Mouse (Mus musculus) B cell, adult (primary cell): ENCODE measurements around the gene Rhox4b. TPM values are rescaled to one million over a fixed set of nuclear protein-coding genes. Genes with fewer than 3 reads are reported as not detected.

ENCODE experiments used
- total RNA-seq: library from RNA; stranded (reverse); gene quantifications from 4 replicates; pipeline ENCODE4 v1.2.4, GENCODE M21; 2023; ENCODE audit not compliant: inconsistent age

Gene Rhox4b
- total RNA-seq: not detected in 4 replicates

DNA sequence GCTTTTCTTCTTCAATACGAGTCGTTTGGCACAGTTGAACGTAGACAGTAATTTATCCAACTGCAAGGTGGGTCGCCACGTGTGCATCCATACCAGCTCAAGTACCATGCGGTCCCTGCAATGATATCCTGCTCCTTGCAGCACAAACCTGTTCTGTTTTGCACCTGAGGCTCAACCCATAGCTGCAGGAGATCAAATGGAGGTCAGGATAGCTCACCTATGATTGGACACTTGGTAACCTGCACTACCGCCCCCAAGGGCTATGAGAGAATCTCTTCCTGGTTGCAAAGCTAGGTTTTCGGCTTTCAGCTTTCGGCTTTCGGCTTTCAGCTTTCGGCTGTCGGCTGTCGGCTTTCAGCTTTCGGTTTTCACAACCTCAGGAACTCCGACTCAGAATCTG lies at the start of gene Rhox4b:
TSS of gene Rhox4b (plus strand) at position 301 of the 400 bp plus-strand sequence.

DNA sequence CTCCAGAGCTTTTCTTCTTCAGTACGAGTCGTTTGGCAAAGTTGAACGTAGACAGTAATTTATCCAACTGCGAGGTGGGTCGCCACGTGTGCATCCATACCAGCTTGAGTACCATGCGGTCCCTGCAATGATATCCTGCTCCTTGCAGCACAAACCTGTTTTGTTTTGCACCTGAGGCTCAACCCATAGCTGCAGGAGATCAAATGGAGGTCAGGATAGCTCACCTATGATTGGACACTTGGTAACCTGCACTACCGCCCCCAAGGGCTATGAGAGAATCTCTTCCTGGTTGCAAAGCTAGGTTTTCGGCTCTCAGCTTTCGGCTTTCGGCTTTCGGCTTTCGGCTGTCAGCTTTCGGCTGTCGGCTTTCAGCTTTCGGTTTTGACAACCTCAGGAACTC lies 41.7 kb upstream of the Rhox4b start, which contains the start of gene Rhox4a2:
TSS of gene Rhox4a2 (plus strand) at position 301 of the 400 bp plus-strand sequence.

DNA sequence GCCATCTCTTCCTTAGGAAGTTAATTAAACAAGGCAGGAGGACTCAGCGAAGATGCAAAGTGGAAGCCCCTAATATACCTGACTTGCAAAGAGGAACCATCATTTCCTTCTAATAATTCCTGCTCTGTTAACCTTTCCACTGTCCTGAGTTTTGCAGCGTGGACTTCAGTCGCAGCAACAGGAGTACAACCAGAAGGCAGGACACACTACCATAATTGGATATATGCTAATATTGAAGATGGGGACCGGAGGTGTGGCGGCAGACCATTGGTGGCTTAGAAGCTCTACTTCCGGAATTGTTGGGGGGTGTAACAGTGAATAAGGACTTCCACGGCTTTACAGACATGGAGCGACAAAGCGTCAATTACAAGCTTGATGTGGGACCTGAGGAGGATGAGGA lies 20.5 kb upstream of the Rhox4b start, which contains the start of gene Rhox2b:
TSS of gene Rhox2b (plus strand) at position 301 of the 400 bp plus-strand sequence.

DNA sequence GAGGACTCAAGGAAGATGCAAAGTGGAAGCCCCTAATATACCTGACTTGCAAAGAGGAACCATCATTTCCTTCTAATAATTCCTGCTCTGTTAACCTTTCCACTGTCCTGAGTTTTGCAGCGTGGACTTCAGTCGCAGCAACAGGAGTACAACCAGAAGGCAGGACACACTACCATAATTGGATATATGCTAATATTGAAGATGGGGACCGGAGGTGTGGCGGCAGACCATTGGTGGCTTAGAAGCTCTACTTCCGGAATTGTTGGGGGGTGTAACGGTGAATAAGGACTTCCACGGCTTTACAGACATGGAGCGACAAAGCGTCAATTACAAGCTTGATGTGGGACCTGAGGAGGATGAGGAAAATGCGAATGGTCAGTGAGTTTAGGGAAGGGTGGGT lies 21.1 kb downstream of the Rhox4b start, which contains the start of gene Rhox2c:
TSS of gene Rhox2c (plus strand) at position 301 of the 400 bp plus-strand sequence.

DNA sequence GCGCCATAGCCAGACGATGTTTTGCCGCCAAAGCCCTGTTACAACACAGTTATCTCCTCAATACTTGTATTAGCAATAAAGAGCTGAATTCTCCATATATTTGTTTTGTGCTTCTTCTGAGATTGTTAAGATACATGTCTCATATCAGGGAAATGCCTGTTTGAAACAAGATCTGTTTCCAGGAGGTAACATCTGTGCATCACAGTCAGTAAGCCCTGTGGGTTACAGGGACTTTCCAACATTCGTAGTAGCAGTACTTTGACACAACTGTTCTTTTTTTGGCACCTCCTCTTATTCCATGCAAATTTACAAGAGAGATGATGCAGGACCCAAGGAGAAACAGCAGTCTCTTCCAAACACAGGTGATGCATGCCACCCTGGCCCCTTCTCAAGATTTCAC lies 26.0 kb downstream of the Rhox4b start, which contains the start of gene Rhox3c:
TSS of gene Rhox3c (plus strand) at position 301 of the 400 bp plus-strand sequence.

DNA sequence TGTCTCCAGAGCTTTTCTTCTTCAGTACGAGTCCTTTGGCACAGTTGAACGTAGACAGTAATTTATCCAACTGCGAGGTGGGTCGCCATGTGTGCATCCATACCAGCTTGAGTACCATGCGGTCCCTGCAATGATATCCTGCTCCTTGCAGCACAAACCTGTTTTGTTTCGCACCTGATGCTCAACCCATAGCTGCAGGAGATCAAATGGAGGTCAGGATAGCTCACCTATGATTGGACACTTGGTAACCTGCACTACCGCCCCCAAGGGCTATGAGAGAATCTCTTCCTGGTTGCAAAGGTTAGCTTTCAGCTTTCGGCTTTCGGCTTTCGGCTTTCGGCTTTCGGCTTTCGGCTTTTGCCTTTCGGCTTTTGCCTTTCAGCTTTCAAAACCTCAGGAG lies 47.7 kb downstream of the Rhox4b start, which contains the start of gene Rhox4c:
TSS of gene Rhox4c (plus strand) at position 301 of the 400 bp plus-strand sequence.

Other genes starting within 250 kb of the Rhox4b start
- gene Ndufa1, start 241.3 kb upstream of the Rhox4b start, total RNA-seq: 89.5 to 105 TPM (median 95.8 TPM) in 4 replicates
- gene Rnf113a1, start 241.2 kb upstream of the Rhox4b start, total RNA-seq: 1.00 to 1.9 TPM (median 1.2 TPM) in 4 replicates
- gene Gm9, start 221.5 kb upstream of the Rhox4b start, total RNA-seq: not detected in 4 replicates
- not detected in 4 replicates for gene Rhox1, start 210.2 kb upstream of the Rhox4b start, total RNA-seq
- not detected in 4 replicates for gene Rhox2a, start 187.5 kb upstream of the Rhox4b start, total RNA-seq
- not detected in 4 replicates for gene Rhox3a, start 182.6 kb upstream of the Rhox4b start, total RNA-seq
- gene Rhox4a, start 167.2 kb upstream of the Rhox4b start, total RNA-seq: not detected in 4 replicates
- not detected in 4 replicates for gene Rhox3a2, start 52.5 kb upstream of the Rhox4b start, total RNA-seq
- not detected in 4 replicates for gene Rhox4a2, start 41.6 kb upstream of the Rhox4b start, total RNA-seq
- not detected in 4 replicates for gene Rhox2b, start 20.4 kb upstream of the Rhox4b start, total RNA-seq
- not detected in 4 replicates for gene Rhox2c, start 21.2 kb downstream of the Rhox4b start, total RNA-seq
- gene Rhox3c, start 26.1 kb downstream of the Rhox4b start, total RNA-seq: not detected in 4 replicates
- not detected in 4 replicates for gene Rhox4c, start 47.8 kb downstream of the Rhox4b start, total RNA-seq
- not detected in 4 replicates for gene Rhox2d, start 60.9 kb downstream of the Rhox4b start, total RNA-seq
- not detected in 4 replicates for gene Rhox4d, start 81.9 kb downstream of the Rhox4b start, total RNA-seq
- not detected in 4 replicates for gene Rhox2e, start 98.0 kb downstream of the Rhox4b start, total RNA-seq
- gene Rhox3e, start 109.5 kb downstream of the Rhox4b start, total RNA-seq: not detected in 4 replicates
- gene Rhox4e, start 124.9 kb downstream of the Rhox4b start, total RNA-seq: not detected in 4 replicates
- not detected in 4 replicates for gene Rhox2f, start 138.9 kb downstream of the Rhox4b start, total RNA-seq
- gene Rhox3f, start 148.5 kb downstream of the Rhox4b start, total RNA-seq: not detected in 4 replicates
- not detected in 4 replicates for gene Rhox4f, start 175.2 kb downstream of the Rhox4b start, total RNA-seq
- gene Rhox3g, start 196.1 kb downstream of the Rhox4b start, total RNA-seq: not detected in 4 replicates
- gene Rhox2g, start 211.0 kb downstream of the Rhox4b start, total RNA-seq: not detected in 4 replicates
- gene Rhox4g, start 218.8 kb downstream of the Rhox4b start, total RNA-seq: not detected in 4 replicates
- not detected in 4 replicates for gene Rhox3h, start 236.3 kb downstream of the Rhox4b start, total RNA-seq
- gene Rhox2h, start 240.8 kb downstream of the Rhox4b start, total RNA-seq: not detected in 4 replicates